Mouse (Mus musculus) heart, postnatal 0 days (tissue): ENCODE data around the gene 3110009E18Rik.

Source experiments
- CTCF ChIP-seq: IDR thresholded peaks from 2 replicates; pipeline ENCODE4 v1.5.1; 2016; ENCODE audit warnings: antibody characterized with exemption, control low read depth, low read depth
- EP300 ChIP-seq: IDR thresholded peaks from 2 replicates; pipeline ENCODE4 v1.6.1; 2016; ENCODE audit warnings: antibody characterized with exemption, low read depth

DNA sequence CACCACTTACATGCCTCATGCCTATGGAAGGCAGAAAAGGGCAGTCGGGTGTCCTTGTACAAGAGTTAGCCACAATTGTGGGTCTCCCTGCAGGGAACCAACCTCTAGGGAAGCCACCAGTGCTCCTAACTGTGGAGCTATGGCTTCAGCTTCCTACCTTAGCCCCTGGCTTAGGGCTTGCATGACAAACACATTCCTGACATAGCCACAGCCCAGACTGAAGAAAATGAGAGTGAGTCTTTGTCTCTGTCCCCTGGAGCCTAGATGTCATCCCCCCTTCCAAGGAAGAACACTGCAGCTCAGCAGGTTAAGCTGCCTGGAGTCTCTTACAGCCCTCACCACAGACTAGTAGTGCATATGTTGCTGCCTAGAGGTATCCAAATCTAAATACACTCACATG is 83.8 kb downstream of the 3110009E18Rik start:
- TF ChIP-seq EP300 (no peak), CTCF (no peak)
